Comparison of ENCODE assay signal across 23 mouse cellular contexts in the genomic region with DNA sequence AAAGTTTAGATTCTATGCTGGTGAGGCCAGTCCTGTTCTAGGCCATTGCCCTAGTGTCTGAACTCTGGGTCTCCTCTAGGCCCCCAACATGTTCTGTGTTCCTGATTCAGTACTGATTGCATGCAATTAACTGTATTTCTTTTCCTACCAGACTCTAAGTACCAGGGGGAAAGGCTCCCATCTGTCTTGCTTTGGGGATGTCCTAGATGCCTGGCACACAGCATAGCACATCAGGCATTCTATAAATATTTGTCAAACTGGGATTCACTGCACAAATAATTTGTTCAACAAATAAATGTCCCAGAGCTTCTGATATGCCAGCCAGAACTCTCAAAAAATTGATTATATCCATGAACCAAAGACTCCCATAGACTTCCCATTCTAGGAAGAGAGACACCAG.
DNase-seq lines count a peak whose midpoint lies in the region; ATAC-seq and TF ChIP-seq lines count a peak whose summit lies in the region.
"Had no signal": no experiment of that assay in that cellular context is flagged by ENCODE, and none has a peak within 500 bp of the region (broad histone marks: within the 10 kb centered on the region; RNA-seq: fewer than 3 reads in every experiment).

No protein-coding gene starts in this region.

- peak; percentile 43 for DNase-seq in layer of hippocampus, adult 11-12 months (ENCODE audit: low spot score)
- DNase-seq in layer of hippocampus, postnatal 25 days (ENCODE audit: extremely low spot score in 1 of 2, low spot score in 1 of 2), result no peak
- DNase-seq in layer of hippocampus, adult 2 months (ENCODE audit: low spot score in 2 of 2), result peak; percentile 41 to 46
- no peak for DNase-seq in layer of hippocampus, postnatal 10 days (ENCODE audit: low spot score in 2 of 2)
- peak; percentile 42 for DNase-seq in layer of hippocampus, adult 9-10 months (ENCODE audit: low spot score)
- DNase-seq in spleen, adult 18-20 months, result no peak
- DNase-seq: adrenal gland, adult 2 months; adrenal gland, postnatal 10 days; adrenal gland, postnatal 25 days; cerebellum, adult 11-12 months; cerebellum, adult 2 months; cerebellum, adult 9-10 months; cerebellum, postnatal 10 days; cerebellum, postnatal 36 days; embryo, embryonic 11 days; forebrain, postnatal 0 days had no signal

- no peaks in the 10 kb centered on the region for H3K27me3 ChIP-seq in forebrain, embryonic 15.5 days
- H3K27me3 ChIP-seq: embryonic facial prominence, embryonic 13.5 days; forebrain, embryonic 12.5 days had no signal

- 0 out of 2 replicates have a peak, but pooled peaks cover 12% of the 10 kb centered on the region for H3K4me1 ChIP-seq in forebrain, embryonic 15.5 days
- H3K4me1 ChIP-seq: embryonic facial prominence, embryonic 13.5 days; embryonic facial prominence, embryonic 15.5 days had no signal

- H3K27ac ChIP-seq in layer of hippocampus, adult 2 months, result no peak overlapping the region; the same call in 1 of the 2 replicates
- no peak overlapping the region for H3K27ac ChIP-seq in forebrain, embryonic 15.5 days (replicated peaks)
- H3K27ac ChIP-seq: embryonic facial prominence, embryonic 13.5 days; embryonic facial prominence, embryonic 15.5 days; forebrain, embryonic 10.5 days; forebrain, embryonic 12.5 days had no signal

- H3K4me3 ChIP-seq in layer of hippocampus, adult 2 months, result no peak overlapping the region
- no peak overlapping the region for H3K4me3 ChIP-seq in forebrain, embryonic 15.5 days
- H3K4me3 ChIP-seq: embryonic facial prominence, embryonic 13.5 days; embryonic facial prominence, embryonic 15.5 days; erythroblast, embryonic 14.5 days; forebrain, embryonic 10.5 days; forebrain, embryonic 12.5 days had no signal

- no peaks in the 10 kb centered on the region for H3K9me3 ChIP-seq in forebrain, embryonic 15.5 days
- H3K9me3 ChIP-seq: embryonic facial prominence, embryonic 13.5 days; embryonic facial prominence, embryonic 15.5 days; forebrain, embryonic 10.5 days; forebrain, embryonic 12.5 days had no signal

- no peak overlapping the region for H3K9ac ChIP-seq in forebrain, embryonic 15.5 days (replicated peaks)
- H3K9ac ChIP-seq: embryonic facial prominence, embryonic 13.5 days; embryonic facial prominence, embryonic 15.5 days; forebrain, embryonic 12.5 days; forebrain, postnatal 0 days had no signal

- no peak for TF ChIP-seq CTCF in layer of hippocampus, adult 2 months (conservative IDR thresholded peaks at IDR 0.05)

- no peak for ATAC-seq in forebrain, embryonic 15.5 days (replicated peaks)
- ATAC-seq: forebrain, embryonic 14.5 days; forebrain, postnatal 0 days had no signal

- H3K36me3 ChIP-seq in forebrain, embryonic 15.5 days, result no peaks in the 10 kb centered on the region
- H3K36me3 ChIP-seq: embryonic facial prominence, embryonic 13.5 days; embryonic facial prominence, embryonic 15.5 days; forebrain, embryonic 10.5 days; forebrain, embryonic 12.5 days had no signal

- H3K4me2 ChIP-seq in forebrain, embryonic 15.5 days (replicated peaks), result no peak overlapping the region
- H3K4me2 ChIP-seq: embryonic facial prominence, embryonic 13.5 days; embryonic facial prominence, embryonic 15.5 days; forebrain, embryonic 12.5 days had no signal

Comparison
In these comparisons a context has a peak if more than half of its experiments do, and no peak if none do; other contexts are left out.
1. DNase-seq: peak in layer of hippocampus, adult 11-12 months (single experiment), layer of hippocampus, adult 2 months (2 of 2) and layer of hippocampus, adult 9-10 months (single experiment); none in layer of hippocampus, postnatal 25 days (0 of 2), layer of hippocampus, postnatal 10 days (0 of 2) and spleen, adult 18-20 months (0 of 2).